Mouse (Mus musculus) liver, embryonic 14.5 days (tissue): Measurements from ENCODE around the gene Tert.

ENCODE experiments used
- CTCF ChIP-seq: IDR thresholded peaks from 2 replicates; pipeline ENCODE4 v1.5.1; 2016; ENCODE audit warnings: antibody characterized with exemption, low read depth, control low read depth
- EP300 ChIP-seq: IDR thresholded peaks from 2 replicates; pipeline ENCODE4 v1.6.1; 2016; ENCODE audit warnings: antibody characterized with exemption, low read depth

DNA sequence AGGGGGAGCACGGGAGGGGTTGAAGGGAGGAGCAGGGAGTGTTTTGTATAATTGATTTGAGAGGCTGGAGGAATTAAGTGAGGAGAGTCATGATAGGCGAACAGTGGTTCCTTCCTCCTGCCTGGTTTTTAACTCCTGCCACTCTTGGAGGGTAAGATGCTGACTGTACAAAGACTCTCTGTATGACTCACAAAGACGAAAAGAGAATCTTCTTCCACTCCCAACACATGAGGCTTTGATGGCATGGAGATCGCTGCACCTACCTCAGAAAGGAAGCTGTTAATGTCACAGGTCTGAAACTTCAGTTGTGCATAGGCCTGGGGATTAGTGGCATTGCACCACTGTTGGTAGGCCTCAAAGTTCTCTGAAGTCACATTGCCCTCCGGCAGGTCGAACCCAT, 58.8 kb downstream of the Tert start:
- TF ChIP-seq EP300 = no peak
- no peak for TF ChIP-seq CTCF
